Mouse (Mus musculus) liver, embryonic 14.5 days (tissue): ENCODE data around the gene Kcnma1. TPM values are rescaled to one million over a fixed set of nuclear protein-coding genes. Genes with fewer than 3 reads are reported as not detected.

ENCODE experiments used
- ATAC-seq: fragments of 200-750 bp; cut with Nextera tagmentation; 2 replicates; pipeline ENCODE4 v1.8.0; 2017; ENCODE audit warnings: moderate number of reproducible peaks, mild to moderate bottlenecking, moderate library complexity; ENCODE audit not compliant: insufficient read depth
- DNase-seq, 3 experiments: peaks; one replicate each; pipeline ENCODE4 v3.0.0-alpha.2; 2012 to 2013; ENCODE audit warnings: low read depth in 3 of 3, low spot score in 3 of 3
- H3K27ac ChIP-seq: fragments of 300-500 bp; sonication (generic); 2 replicates; pipeline ENCODE4 v1.5.1; 2014; ENCODE audit warnings: moderate library complexity, mild to moderate bottlenecking, control low read depth, inconsistent platforms
- H3K27me3 ChIP-seq: fragments of 300-500 bp; sonication (generic); 2 replicates; pipeline ENCODE4 v1.6.1; 2014; ENCODE audit warnings: mild to moderate bottlenecking, low read length, moderate library complexity; ENCODE audit not compliant: control insufficient read depth, insufficient read depth
- H3K36me3 ChIP-seq: fragments of 300-500 bp; sonication (generic); replicated peaks from 2 replicates; pipeline ENCODE4 v1.6.1; 2014; ENCODE audit warnings: low read depth; ENCODE audit not compliant: control insufficient read depth, insufficient read depth
- H3K4me1 ChIP-seq, 2 experiments: fragments of 200-500 bp in 1 of 2; fragments of 300-500 bp in 1 of 2; sonication (generic) in 1 of 2; replicated peaks; 2 replicates each; pipeline ENCODE4 v1.6.1; 2012 to 2014; ENCODE audit warnings: antibody characterized with exemption in 1 of 2, inconsistent platforms in 1 of 2, low read length in 1 of 2; ENCODE audit not compliant: control insufficient read depth in 2 of 2, insufficient read depth in 2 of 2
- H3K4me2 ChIP-seq: fragments of 300-500 bp; sonication (generic); 2 replicates; pipeline ENCODE4 v1.6.1; 2014; ENCODE audit warnings: low read depth, mild to moderate bottlenecking, control low read depth, moderate library complexity
- H3K4me3 ChIP-seq, 2 experiments: fragments of 200-500 bp in 1 of 2; fragments of 300-500 bp in 1 of 2; sonication (generic) in 1 of 2; 2 replicates each; pipeline ENCODE4 v1.5.1; 2012 to 2014; ENCODE audit warnings: low read depth in 2 of 2, low read length in 2 of 2, mild to moderate bottlenecking in 2 of 2, control low read depth in 1 of 2, inconsistent platforms in 1 of 2, moderate library complexity in 1 of 2; ENCODE audit not compliant: insufficient read depth in 1 of 2
- H3K9ac ChIP-seq: fragments of 300-500 bp; sonication (generic); replicated peaks from 2 replicates; pipeline ENCODE4 v1.6.1; 2014; ENCODE audit warnings: mild to moderate bottlenecking, control low read depth, moderate library complexity
- H3K9me3 ChIP-seq: fragments of 300-500 bp; sonication (generic); 2 replicates; pipeline ENCODE4 v1.6.1; 2016; ENCODE audit warnings: low read length, mixed read lengths; ENCODE audit not compliant: control insufficient read depth
- CTCF ChIP-seq: IDR thresholded peaks from 2 replicates; pipeline ENCODE4 v1.5.1; 2016; ENCODE audit warnings: antibody characterized with exemption, low read depth, control low read depth
- EP300 ChIP-seq: IDR thresholded peaks from 2 replicates; pipeline ENCODE4 v1.6.1; 2016; ENCODE audit warnings: antibody characterized with exemption, low read depth
- WGBS: fragments of 180-500 bp; shearing (Covaris S2); extraction: QIAGEN DNeasy Blood & Tissue Kit; methylation state at CpG from one replicate; pipeline ENCODE4 v1.1.7; 2014; ENCODE audit not compliant: insufficient replicate concordance; 5-methylcytosine and 5-hydroxymethylcytosine counted together
- polyA plus RNA-seq, 2 experiments: library from polyadenylated mRNA; depleted of rRNA in 1 of 2; stranded (reverse) in 1 of 2; unstranded in 1 of 2; fragments of >200 nt; fragmentation: Nextera tagmentation in 1 of 2; extraction: Ambion mirVana in 1 of 2; gene quantifications; 2 replicates each; pipeline versions ENCODE4 v1.2.1 to v1.2.3; 2012 to 2014

Kcnma1 gene
- polyA plus RNA-seq, 2 experiments, result 0.03 TPM; not detected in 1

DNA sequence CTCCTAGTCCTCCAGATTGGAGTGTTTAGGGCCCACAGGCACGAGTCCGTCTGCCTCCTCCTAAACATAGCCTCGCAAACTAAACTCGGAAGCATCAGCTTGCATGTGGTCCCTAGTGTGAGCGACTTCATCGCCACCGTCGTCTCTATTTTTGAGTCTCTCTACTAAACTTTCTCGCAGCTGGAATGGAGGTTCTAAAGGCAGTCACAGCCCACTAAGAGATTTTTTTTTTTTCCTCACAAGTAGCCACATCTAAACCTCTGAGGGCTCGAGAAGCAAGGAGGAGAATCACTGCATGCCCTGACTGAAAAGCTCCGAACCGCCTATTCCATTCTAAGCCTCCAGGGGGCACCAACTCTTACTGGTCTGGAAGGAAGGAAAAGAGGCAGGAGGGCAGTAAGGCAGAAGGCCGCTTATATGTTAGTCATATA is 223.0 kb downstream of the Kcnma1 start:
- no peak for ATAC-seq
- H3K4me2 ChIP-seq, result no peak overlapping the region
- WGBS, result 43% methylated on average over 13 of the region's 13 CpGs
- H3K27ac ChIP-seq, result no peak overlapping the region
- no peak for TF ChIP-seq EP300
- peak; percentile 70 for TF ChIP-seq CTCF
- H3K9me3 ChIP-seq, result no peaks in the 10 kb centered on the region
- H3K36me3 ChIP-seq, result no peaks in the 10 kb centered on the region
- peak in 2 of 3 experiments; percentile 1 to 2 for DNase-seq
- no peaks in the 10 kb centered on the region for H3K27me3 ChIP-seq
- no peaks in the 10 kb centered on the region for H3K4me1 ChIP-seq
- H3K9ac ChIP-seq, result no peak overlapping the region
- no peak overlapping the region for H3K4me3 ChIP-seq

DNA sequence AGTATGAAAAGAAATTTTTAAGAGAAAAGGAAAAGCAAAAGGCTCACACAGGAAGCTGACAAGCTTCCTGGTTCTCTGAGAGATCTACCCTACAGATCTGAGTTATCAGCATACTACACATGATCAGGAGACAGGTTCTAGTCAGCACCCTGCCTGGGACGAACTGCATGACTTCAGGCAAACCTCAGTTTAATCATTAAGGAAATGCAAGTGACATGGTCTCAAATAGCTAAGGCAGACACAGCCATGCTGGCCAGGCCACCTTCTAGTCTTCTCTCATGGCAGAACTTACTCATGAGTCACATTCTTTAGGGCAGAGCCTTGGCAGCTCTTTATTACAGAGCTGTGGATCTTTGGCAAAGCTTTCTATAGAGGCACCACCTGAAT is 227.6 kb downstream of the Kcnma1 start:
- DNase-seq (no peak), ATAC-seq (no peak)
- TF ChIP-seq CTCF (no peak), EP300 (no peak)
- Histone ChIP-seq H3K9me3 (no peaks in the 10 kb centered on the region), H3K4me2 (no peak overlapping the region), H3K9ac (no peak overlapping the region), H3K27me3 (no peaks in the 10 kb centered on the region), H3K36me3 (no peaks in the 10 kb centered on the region), H3K27ac (no peak overlapping the region), H3K4me1 (no peaks in the 10 kb centered on the region), H3K4me3 (no peak overlapping the region)
- WGBS, result 0% methylated on average over 1 of the region's 1 CpGs

DNA sequence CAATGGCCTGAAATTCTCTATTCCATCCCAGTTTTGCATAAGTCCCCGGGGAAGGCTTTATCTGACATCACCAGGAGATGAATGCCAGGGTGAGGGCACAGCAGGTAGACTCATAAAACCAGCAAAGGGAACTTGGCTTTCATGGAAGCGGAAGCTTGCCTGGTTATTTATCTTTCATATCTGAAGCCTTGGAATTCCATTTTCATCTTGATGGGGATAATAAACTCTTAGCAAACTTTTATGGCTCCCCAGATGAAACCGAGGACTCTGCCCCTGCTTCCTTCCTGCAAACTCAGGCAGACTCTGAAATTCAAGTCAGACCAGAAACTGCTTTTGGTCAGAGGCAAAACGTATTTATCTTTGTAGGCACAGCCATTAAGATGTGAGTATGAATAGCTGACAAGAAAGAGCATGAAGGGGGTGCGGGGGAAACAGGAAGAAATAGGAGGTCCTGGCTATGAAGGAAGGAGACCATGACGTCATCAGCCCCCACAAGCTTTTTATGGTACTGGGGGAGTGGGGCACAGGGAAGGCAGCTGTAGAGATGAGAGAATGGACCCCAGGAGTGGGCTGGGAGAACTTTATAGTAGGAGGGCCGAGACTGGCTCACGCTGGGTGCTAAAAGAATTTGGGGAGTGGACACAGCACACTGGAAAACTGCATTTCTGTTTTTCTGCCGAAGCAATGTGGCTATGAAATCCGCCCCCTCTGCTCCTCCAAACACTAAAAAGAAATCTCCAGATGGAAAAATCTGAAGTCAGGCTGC is 228.2 kb downstream of the Kcnma1 start:
- DNase-seq, result no peak
- Histone ChIP-seq H3K4me3 (no peak overlapping the region), H3K4me1 (no peaks in the 10 kb centered on the region), H3K27ac (no peak overlapping the region), H3K27me3 (no peaks in the 10 kb centered on the region), H3K9ac (no peak overlapping the region), H3K36me3 (no peaks in the 10 kb centered on the region), H3K9me3 (no peaks in the 10 kb centered on the region), H3K4me2 (no peak overlapping the region)
- no peak for ATAC-seq
- no peak for TF ChIP-seq EP300
- TF ChIP-seq CTCF, result no peak
- 22% methylated on average over 10 of the region's 10 CpGs for WGBS

GRCm38 (mm10) chr14:23782845-23783609 is 231.3 kb downstream of the Kcnma1 start:
- H3K9ac ChIP-seq, result no peak overlapping the region
- H3K27me3 ChIP-seq, result no peaks in the 10 kb centered on the region
- no peak overlapping the region for H3K4me2 ChIP-seq
- H3K9me3 ChIP-seq, result no peaks in the 10 kb centered on the region
- no peaks in the 10 kb centered on the region for H3K4me1 ChIP-seq
- TF ChIP-seq CTCF, result no peak
- TF ChIP-seq EP300, result no peak
- H3K4me3 ChIP-seq, result no peak overlapping the region
- DNase-seq, result no peak
- H3K27ac ChIP-seq, result no peak overlapping the region
- 60% methylated on average over 8 of the region's 8 CpGs for WGBS
- no peaks in the 10 kb centered on the region for H3K36me3 ChIP-seq
- no peak for ATAC-seq

DNA sequence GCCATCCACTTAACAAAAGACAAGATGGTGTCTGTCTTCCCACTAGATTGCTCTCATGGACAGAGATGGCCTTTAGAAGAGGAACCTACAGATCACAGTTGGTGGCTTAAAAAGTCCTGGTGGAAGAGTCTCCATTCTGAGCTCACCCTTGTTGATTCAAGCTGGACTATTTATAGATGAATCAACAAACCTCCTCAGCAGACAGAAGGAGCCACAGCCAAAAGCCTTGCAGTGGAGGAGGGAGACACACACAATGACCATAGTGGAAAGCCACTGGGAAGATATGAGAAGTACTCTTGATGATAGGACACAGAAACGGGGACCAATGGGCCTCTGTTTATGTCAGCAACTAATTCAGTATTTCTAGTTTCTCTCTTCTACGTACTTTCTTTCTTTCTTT is 239.7 kb downstream of the Kcnma1 start:
- TF ChIP-seq CTCF (no peak), EP300 (no peak)
- Histone ChIP-seq H3K4me3 (no peak overlapping the region), H3K9me3 (no peaks in the 10 kb centered on the region), H3K9ac (no peak overlapping the region), H3K36me3 (no peaks in the 10 kb centered on the region), H3K27me3 (no peaks in the 10 kb centered on the region), H3K4me2 (no peak overlapping the region), H3K4me1 (no peaks in the 10 kb centered on the region), H3K27ac (no peak overlapping the region)
- no peak for DNase-seq
- WGBS, result 61% methylated on average over 2 of the region's 2 CpGs
- ATAC-seq, result no peak
